Mouse (Mus musculus) Muller cell, postnatal 12 days (primary cell): Measurements from ENCODE around the gene Apom.
"Not testable (repeated sequence)": the region's sequence is repeated elsewhere in the genome, so short reads cannot be mapped to it uniquely, and the experiment has no call there.

Experiments used
- DNase-seq: peaks from one replicate; pipeline ENCODE4 v3.0.0-alpha.2; 2015; ENCODE audit errors: inconsistent ontology term

Gene Apom

GRCm38 (mm10) chr17:35127017-35127416, 4.8 kb downstream of the Apom start:
- no peak for DNase-seq

GRCm38 (mm10) chr17:35126206-35126611, 5.6 kb downstream of the Apom start, which contains the start of gene D17H6S53E:
Gene D17H6S53E, plus strand, starts transcription at chr17:35126373.
- peak; percentile 76 for DNase-seq

DNA sequence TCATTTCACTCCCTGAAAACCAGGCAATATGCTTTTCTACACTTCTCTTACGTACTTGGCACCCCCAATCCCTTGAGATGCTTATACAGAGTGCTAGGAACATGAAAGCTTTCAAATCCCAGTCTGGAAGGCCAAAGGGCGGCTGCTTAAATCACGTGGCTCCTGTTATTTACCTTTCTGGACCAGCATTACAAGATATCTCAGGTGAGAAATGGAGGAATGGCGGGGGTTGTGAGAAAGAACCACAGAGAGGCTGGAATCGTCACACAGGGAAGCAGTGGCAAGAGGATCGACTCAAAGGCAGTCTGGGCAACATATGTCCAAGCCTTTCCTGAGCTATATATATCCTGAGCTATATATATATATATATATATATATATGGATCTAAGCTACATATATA, 6.3 kb downstream of the Apom start:
- no peak for DNase-seq

- no peak for DNase-seq
Observed at GRCm38 (mm10) chr17:35125081-35125480, 6.8 kb downstream of the Apom start.

- DNase-seq: not testable (repeated sequence)
Observed at GRCm38 (mm10) chr17:35124261-35124896, 7.5 kb downstream of the Apom start.

DNA sequence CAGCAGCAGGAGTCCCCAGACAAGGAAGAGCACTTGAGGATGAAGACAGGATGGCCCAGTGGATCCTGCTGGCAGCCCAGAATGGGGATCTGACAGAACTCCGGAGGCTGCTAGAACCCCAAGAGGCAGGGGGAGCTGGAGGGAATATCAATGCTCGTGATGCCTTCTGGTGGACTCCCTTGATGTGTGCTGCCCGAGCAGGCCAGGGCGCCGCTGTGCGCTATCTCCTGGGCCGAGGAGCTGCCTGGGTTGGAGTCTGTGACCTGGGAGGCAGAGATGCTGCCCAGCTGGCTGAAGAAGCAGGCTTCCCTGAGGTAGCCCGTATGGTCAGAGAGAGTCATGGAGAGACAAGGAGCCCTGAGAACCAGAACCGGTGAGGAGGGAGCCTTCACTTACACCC, 8.6 kb downstream of the Apom start:
- DNase-seq: not testable (repeated sequence)

- DNase-seq: peak; percentile 76
Observed at GRCm38 (mm10) chr17:35121871-35122303, 10.0 kb downstream of the Apom start, which contains the start of gene Csnk2b. Gene Csnk2b, minus strand, starts transcription at chr17:35122053.

GRCm38 (mm10) chr17:35121143-35121799, 10.6 kb downstream of the Apom start, which contains the start of gene Gpank1:
Gene Gpank1, plus strand, starts transcription at chr17:35121455.
- peak; percentile 99 for DNase-seq

- DNase-seq: no peak
Observed at GRCm38 (mm10) chr17:35120745-35121142, 11.1 kb downstream of the Apom start.

GRCm38 (mm10) chr17:35115046-35116019, 16.5 kb downstream of the Apom start, which contains the start of gene Ly6g5b:
Gene Ly6g5b, minus strand, starts transcription at chr17:35115428.
- no peak for DNase-seq

DNA sequence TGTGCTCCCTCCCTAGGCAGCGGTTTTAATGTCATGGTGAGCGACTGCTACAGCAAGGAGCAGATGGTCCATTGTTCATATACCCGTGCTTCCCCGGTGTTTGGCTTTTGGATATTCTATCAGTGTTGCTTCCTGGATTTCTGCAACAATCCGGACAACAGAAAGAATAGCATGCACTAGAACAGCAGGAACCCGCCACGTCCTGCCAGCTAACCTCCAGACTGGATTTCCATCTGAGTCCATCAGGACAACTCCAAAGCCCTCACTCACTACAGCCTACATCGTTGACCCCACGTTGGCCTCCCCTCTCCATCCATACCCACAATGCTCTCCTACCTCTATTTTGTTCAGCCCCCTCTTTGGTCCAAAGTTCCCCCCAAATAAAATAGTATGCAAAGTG, 20.1 kb downstream of the Apom start:
- no peak for DNase-seq

DNA sequence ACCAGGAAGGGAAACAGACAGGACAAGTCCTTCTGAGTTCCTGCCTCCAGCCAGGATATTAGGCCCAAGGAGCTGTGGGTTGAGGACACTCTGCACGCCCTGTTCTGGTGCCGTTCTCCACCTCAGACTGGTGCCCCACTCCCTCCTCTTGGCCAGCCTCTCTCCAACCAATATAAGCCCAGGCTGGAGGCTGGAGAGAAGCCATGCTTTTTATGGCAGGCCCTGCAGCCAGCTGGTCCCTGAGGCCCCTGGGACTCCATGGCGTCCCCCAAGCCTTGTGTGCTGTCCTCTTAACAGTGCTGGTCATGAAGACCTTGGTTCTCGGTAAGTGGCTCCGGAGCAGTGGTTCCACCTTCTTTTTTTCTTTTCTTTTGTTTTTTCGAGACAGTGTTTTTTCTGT, 23.8 kb downstream of the Apom start, which contains the start of gene Ly6g5c:
TSS of gene Ly6g5c (plus strand) at position 183 of the 400 bp plus-strand sequence.
- no peak for DNase-seq

GRCm38 (mm10) chr17:35106522-35106921, 25.3 kb downstream of the Apom start:
- DNase-seq: no peak

- peak; percentile 51 for DNase-seq
Observed at GRCm38 (mm10) chr17:35105740-35106389, 26.0 kb downstream of the Apom start.

- DNase-seq: no peak
Observed at GRCm38 (mm10) chr17:35104754-35105153, 27.1 kb downstream of the Apom start.

- no peak for DNase-seq
Observed at GRCm38 (mm10) chr17:35104079-35104478, 27.8 kb downstream of the Apom start.

GRCm38 (mm10) chr17:35103221-35103690, 28.6 kb downstream of the Apom start:
- DNase-seq: no peak

DNA sequence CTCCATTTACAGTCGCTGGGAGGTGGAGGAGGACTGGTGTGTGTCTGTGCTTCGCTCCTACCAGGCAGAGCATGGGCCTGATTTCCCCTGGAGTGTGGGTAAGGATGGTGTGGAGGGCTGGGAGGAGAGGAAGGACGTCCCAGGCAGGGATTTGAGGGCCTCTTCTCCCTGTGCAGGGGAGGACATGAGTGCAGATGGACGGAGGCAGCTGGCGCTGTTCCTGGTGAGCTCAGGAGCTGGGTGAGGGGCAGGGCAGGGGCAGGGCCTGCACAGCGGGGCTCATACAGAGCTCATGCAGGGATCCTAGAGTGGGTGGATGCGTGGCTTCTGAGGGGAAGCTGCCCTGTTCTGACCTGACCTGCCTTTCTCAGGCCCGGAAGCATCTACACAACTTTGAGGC, 29.6 kb downstream of the Apom start:
- no peak for DNase-seq

GRCm38 (mm10) chr17:35101161-35101560, 30.7 kb downstream of the Apom start:
- no peak for DNase-seq

DNA sequence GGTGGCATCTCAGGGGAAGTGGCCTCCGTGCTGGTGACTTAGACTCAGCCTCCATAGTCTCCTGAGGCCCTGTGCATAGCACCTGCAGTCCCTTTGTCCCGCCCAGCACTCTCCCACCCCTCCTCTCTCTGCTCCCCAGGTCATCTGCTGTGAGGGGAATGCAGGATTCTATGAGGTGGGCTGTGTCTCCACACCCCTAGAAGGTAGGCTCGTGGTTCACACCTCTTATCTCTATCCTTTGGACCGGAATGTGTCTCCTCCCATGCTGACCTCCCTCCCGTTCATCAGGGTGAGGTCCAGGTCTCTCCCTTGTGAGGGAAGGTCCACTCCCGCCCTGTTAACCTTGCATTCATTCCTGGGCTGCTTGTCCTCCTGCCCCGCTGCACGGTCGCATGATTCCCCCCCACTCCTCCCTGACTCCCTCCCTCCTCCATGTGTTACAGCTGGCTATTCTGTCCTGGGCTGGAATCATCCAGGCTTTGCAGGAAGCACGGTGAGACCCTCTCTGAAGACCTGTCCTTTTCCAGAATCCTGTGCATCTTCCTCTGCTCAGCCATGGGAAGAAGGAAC, 31.6 kb downstream of the Apom start:
- DNase-seq: no peak

- DNase-seq: no peak
Observed at GRCm38 (mm10) chr17:35097164-35097655, 34.6 kb downstream of the Apom start.
